Mouse (Mus musculus): ENCODE data around the gene Scarb1. TPM values are rescaled to one million over a fixed set of nuclear protein-coding genes. Genes with fewer than 3 reads are reported as not detected.

Scarb1 gene
- polyA plus RNA-seq, 1 experiment from 2014 or later: 50.8 TPM

GRCm38 (mm10) chr5:125297171-125297570, 43.7 kb downstream of the Scarb1 start:
- Histone ChIP-seq H3K9ac (ENCODE audit: low read length) (no peak overlapping the region), H3K27me3 (replicated peaks; ENCODE audit: control insufficient read depth, insufficient read depth, low read length) (no peaks in the 10 kb centered on the region), H3K4me2 (ENCODE audit: low read length) (no peak overlapping the region), H3K9me3 (ENCODE audit: control insufficient read depth, low read length) (peaks cover 9% of the 10 kb centered on the region; the same call in 1 of the 2 replicates), H3K4me1 (replicated peaks; ENCODE audit: control insufficient read depth, insufficient read depth, low read length) (no peaks in the 10 kb centered on the region), H3K4me3 (ENCODE audit: low read depth, low read length) (no peak overlapping the region), H3K27ac (ENCODE audit: low read depth) (no peak overlapping the region), H3K36me3 (ENCODE audit: control insufficient read depth, insufficient read depth, low read length) (peaks cover 57% of the 10 kb centered on the region)
- ATAC-seq (replicated peaks; ENCODE audit: low FRiP score, low TSS enrichment, low read depth) (no peak), DNase-seq (ENCODE audit: low spot score) (no peak)
- 96% methylated on average over 7 of the region's 7 CpGs for WGBS

- ATAC-seq (replicated peaks; ENCODE audit: low FRiP score, low TSS enrichment, low read depth) (no peak), DNase-seq (ENCODE audit: low spot score) (no peak)
- Histone ChIP-seq H3K4me2 (ENCODE audit: low read length) (no peak overlapping the region), H3K27me3 (replicated peaks; ENCODE audit: control insufficient read depth, insufficient read depth, low read length) (no peaks in the 10 kb centered on the region), H3K9ac (ENCODE audit: low read length) (no peak overlapping the region), H3K27ac (ENCODE audit: low read depth) (no peak overlapping the region), H3K4me3 (ENCODE audit: low read depth, low read length) (no peak overlapping the region), H3K9me3 (ENCODE audit: control insufficient read depth, low read length) (peaks cover 5% of the 10 kb centered on the region; the same call in 1 of the 2 replicates), H3K36me3 (ENCODE audit: control insufficient read depth, insufficient read depth, low read length) (peaks cover 31% of the 10 kb centered on the region), H3K4me1 (replicated peaks; ENCODE audit: control insufficient read depth, insufficient read depth, low read length) (no peaks in the 10 kb centered on the region)
- WGBS: 74% methylated on average over 7 of the region's 7 CpGs
Observed at GRCm38 (mm10) chr5:125292951-125293350, 47.9 kb downstream of the Scarb1 start.

GRCm38 (mm10) chr5:125291895-125292294, 49.0 kb downstream of the Scarb1 start:
- DNase-seq (ENCODE audit: low spot score) (no peak), ATAC-seq (replicated peaks; ENCODE audit: low FRiP score, low TSS enrichment, low read depth) (no peak)
- H3K27ac ChIP-seq (ENCODE audit: low read depth): no peak overlapping the region
- no peak overlapping the region for H3K9ac ChIP-seq (ENCODE audit: low read length)
- H3K4me2 ChIP-seq (ENCODE audit: low read length): no peak overlapping the region
- H3K4me3 ChIP-seq (ENCODE audit: low read depth, low read length): no peak overlapping the region
- no peaks in the 10 kb centered on the region for H3K27me3 ChIP-seq (replicated peaks; ENCODE audit: control insufficient read depth, insufficient read depth, low read length)
- H3K9me3 ChIP-seq (ENCODE audit: control insufficient read depth, low read length): peaks cover 5% of the 10 kb centered on the region; the same call in 1 of the 2 replicates
- 81% methylated on average over 8 of the region's 8 CpGs for WGBS
- no peaks in the 10 kb centered on the region for H3K4me1 ChIP-seq (replicated peaks; ENCODE audit: control insufficient read depth, insufficient read depth, low read length)
- peaks cover 26% of the 10 kb centered on the region for H3K36me3 ChIP-seq (ENCODE audit: control insufficient read depth, insufficient read depth, low read length)

- H3K4me2 ChIP-seq (ENCODE audit: low read length): no peak overlapping the region
- H3K27me3 ChIP-seq (replicated peaks; ENCODE audit: control insufficient read depth, insufficient read depth, low read length): no peaks in the 10 kb centered on the region
- DNase-seq (ENCODE audit: low spot score) (no peak), ATAC-seq (replicated peaks; ENCODE audit: low FRiP score, low TSS enrichment, low read depth) (no peak)
- H3K9me3 ChIP-seq (ENCODE audit: control insufficient read depth, low read length): peaks cover 5% of the 10 kb centered on the region; the same call in 1 of the 2 replicates
- WGBS: 60% methylated on average over 10 of the region's 10 CpGs
- H3K36me3 ChIP-seq (ENCODE audit: control insufficient read depth, insufficient read depth, low read length): peaks cover 25% of the 10 kb centered on the region
- H3K4me1 ChIP-seq (replicated peaks; ENCODE audit: control insufficient read depth, insufficient read depth, low read length): no peaks in the 10 kb centered on the region
- H3K27ac ChIP-seq (ENCODE audit: low read depth): no peak overlapping the region
- no peak overlapping the region for H3K9ac ChIP-seq (ENCODE audit: low read length)
- H3K4me3 ChIP-seq (ENCODE audit: low read depth, low read length): no peak overlapping the region
Observed at GRCm38 (mm10) chr5:125291387-125291786, 49.5 kb downstream of the Scarb1 start.

- WGBS: 95% methylated on average over 9 of the region's 9 CpGs
- H3K4me2 ChIP-seq (ENCODE audit: low read length): no peak overlapping the region
Observed at GRCm38 (mm10) chr5:125287053-125287655, 53.7 kb downstream of the Scarb1 start.

GRCm38 (mm10) chr5:125286090-125286489, 54.8 kb downstream of the Scarb1 start:
- no peak overlapping the region for H3K4me3 ChIP-seq (ENCODE audit: low read depth, low read length)
- no peak overlapping the region for H3K27ac ChIP-seq (ENCODE audit: low read depth)
- no peaks in the 10 kb centered on the region for H3K27me3 ChIP-seq (replicated peaks; ENCODE audit: control insufficient read depth, insufficient read depth, low read length)
- DNase-seq (ENCODE audit: low spot score) (no peak), ATAC-seq (replicated peaks; ENCODE audit: low FRiP score, low TSS enrichment, low read depth) (no peak)
- H3K9me3 ChIP-seq (ENCODE audit: control insufficient read depth, low read length): no peaks in the 10 kb centered on the region
- WGBS: 91% methylated on average over 11 of the region's 11 CpGs
- H3K4me1 ChIP-seq (replicated peaks; ENCODE audit: control insufficient read depth, insufficient read depth, low read length): no peaks in the 10 kb centered on the region
- peaks cover 10% of the 10 kb centered on the region for H3K36me3 ChIP-seq (ENCODE audit: control insufficient read depth, insufficient read depth, low read length)
- no peak overlapping the region for H3K9ac ChIP-seq (ENCODE audit: low read length)
- no peak overlapping the region for H3K4me2 ChIP-seq (ENCODE audit: low read length)

More at GRCm38 (mm10) chr5:125287053-125287655, 53.7 kb downstream of the Scarb1 start:
- Histone ChIP-seq H3K4me3 (ENCODE audit: low read depth, low read length) (no peak overlapping the region), H3K4me1 (replicated peaks; ENCODE audit: control insufficient read depth, insufficient read depth, low read length) (no peaks in the 10 kb centered on the region), H3K27ac (ENCODE audit: low read depth) (no peak overlapping the region), H3K36me3 (ENCODE audit: control insufficient read depth, insufficient read depth, low read length) (peaks cover 10% of the 10 kb centered on the region), H3K27me3 (replicated peaks; ENCODE audit: control insufficient read depth, insufficient read depth, low read length) (no peaks in the 10 kb centered on the region), H3K9ac (ENCODE audit: low read length) (no peak overlapping the region), H3K9me3 (ENCODE audit: control insufficient read depth, low read length) (no peaks in the 10 kb centered on the region)
- no peak for DNase-seq (ENCODE audit: low spot score)
- ATAC-seq (replicated peaks; ENCODE audit: low FRiP score, low TSS enrichment, low read depth): no peak

GRCm38 (mm10) chr5:125283748-125284640, 56.9 kb downstream of the Scarb1 start:
- Histone ChIP-seq H3K4me3 (ENCODE audit: low read depth, low read length) (peak overlapping the region; percentile 31), H3K36me3 (ENCODE audit: control insufficient read depth, insufficient read depth, low read length) (peaks cover 10% of the 10 kb centered on the region), H3K4me1 (replicated peaks; ENCODE audit: control insufficient read depth, insufficient read depth, low read length) (no peaks in the 10 kb centered on the region; the same call in 1 of the 2 replicates), H3K9me3 (ENCODE audit: control insufficient read depth, low read length) (no peaks in the 10 kb centered on the region), H3K4me2 (ENCODE audit: low read length) (peak overlapping the region; percentile 47), H3K27ac (ENCODE audit: low read depth) (no peak overlapping the region), H3K9ac (ENCODE audit: low read length) (no peak overlapping the region), H3K27me3 (replicated peaks; ENCODE audit: control insufficient read depth, insufficient read depth, low read length) (no peaks in the 10 kb centered on the region)
- 17% methylated on average over 35 of the region's 35 CpGs for WGBS
- ATAC-seq (replicated peaks; ENCODE audit: low FRiP score, low TSS enrichment, low read depth) (peak; percentile 77), DNase-seq (ENCODE audit: low spot score) (peak; percentile 86)

- no peak overlapping the region for H3K27ac ChIP-seq (ENCODE audit: low read depth)
- H3K4me2 ChIP-seq (ENCODE audit: low read length): no peak overlapping the region
- no peak overlapping the region for H3K4me3 ChIP-seq (ENCODE audit: low read depth, low read length)
- no peak for ATAC-seq (replicated peaks; ENCODE audit: low FRiP score, low TSS enrichment, low read depth)
- no peak for DNase-seq (ENCODE audit: low spot score)
- H3K9ac ChIP-seq (ENCODE audit: low read length): no peak overlapping the region
- H3K27me3 ChIP-seq (replicated peaks; ENCODE audit: control insufficient read depth, insufficient read depth, low read length): no peaks in the 10 kb centered on the region
- no peaks in the 10 kb centered on the region; the same call in 1 of the 2 replicates for H3K4me1 ChIP-seq (replicated peaks; ENCODE audit: control insufficient read depth, insufficient read depth, low read length)
- no peaks in the 10 kb centered on the region for H3K9me3 ChIP-seq (ENCODE audit: control insufficient read depth, low read length)
- H3K36me3 ChIP-seq (ENCODE audit: control insufficient read depth, insufficient read depth, low read length): peaks cover 13% of the 10 kb centered on the region
- 64% methylated on average over 7 of the region's 7 CpGs for WGBS
Observed at GRCm38 (mm10) chr5:125279216-125279615, 61.7 kb downstream of the Scarb1 start.
